Mouse (Mus musculus): ENCODE data around the gene Lama4.

The Lama4 gene

GRCm38 (mm10) chr10:39157321-39157720 lies 192.0 kb downstream of the Lama4 start:
- DNase-seq (ENCODE audit: low spot score): no peak

GRCm38 (mm10) chr10:39158306-39158705 lies 193.0 kb downstream of the Lama4 start:
- DNase-seq (ENCODE audit: low spot score): no peak
